Mouse (Mus musculus) bone marrow, adult 2 months (tissue): ENCODE data around the gene Mst1r.

Source experiments
- CTCF ChIP-seq: fragments of 200-500 bp; IDR thresholded peaks from 2 replicates; pipeline ENCODE4 v1.5.1; 2011; ENCODE audit warnings: low read length, control low read depth; ENCODE audit not compliant: control insufficient read depth, insufficient read depth
- POLR2A ChIP-seq: fragments of 200-500 bp; IDR thresholded peaks from 2 replicates; pipeline ENCODE4 v1.6.1; 2011; ENCODE audit warnings: low read depth, mild to moderate bottlenecking, control low read depth, low read length, borderline replicate concordance; ENCODE audit not compliant: control insufficient read depth

DNA sequence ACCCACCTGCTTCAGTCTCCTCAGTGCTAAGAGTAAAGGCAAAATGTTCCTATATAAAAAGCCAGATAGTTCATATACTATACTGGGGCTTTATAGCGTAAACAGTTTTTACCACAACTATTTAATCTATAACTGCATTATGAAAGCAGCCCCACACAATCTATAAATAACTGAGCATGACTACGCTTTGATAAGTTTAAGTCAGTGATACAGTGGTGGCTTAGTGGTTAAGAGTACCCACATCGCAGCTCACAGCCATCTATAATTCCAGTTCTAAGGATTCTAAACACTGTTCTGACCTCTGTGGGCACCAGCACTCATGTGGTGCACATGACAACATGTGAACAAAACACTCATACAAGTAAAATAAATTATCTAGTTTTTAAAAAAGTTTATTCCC is 48.3 kb upstream of the Mst1r start:
- TF ChIP-seq CTCF (no peak), POLR2A (no peak)
